Mouse (Mus musculus): ENCODE data around the gene Nav2.
A peak's percentile ranks its signal among the peaks of the same experiment; 100 is the strongest.

Nav2 gene

DNA sequence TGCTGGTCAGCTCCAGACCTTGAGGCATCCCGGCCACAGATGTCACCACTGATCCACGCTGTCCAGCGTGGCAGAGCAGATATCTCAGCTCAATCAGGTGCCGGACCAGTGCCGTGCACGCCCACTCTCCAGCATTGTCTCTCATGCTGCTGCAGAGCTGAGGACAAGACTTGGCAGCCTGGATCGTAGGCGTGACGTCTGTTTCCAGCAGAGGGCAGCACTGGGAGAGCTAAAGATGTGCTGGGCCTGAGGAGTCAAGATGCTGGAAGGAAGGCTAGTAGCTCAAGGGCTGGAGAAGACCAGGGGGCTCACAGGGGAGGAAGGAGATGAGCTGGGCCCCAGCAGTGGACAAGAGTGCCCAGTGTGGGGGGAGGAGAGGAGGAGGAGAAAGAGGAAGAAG is 341.5 kb downstream of the Nav2 start:
- peak; percentile 79 for DNase-seq (ENCODE audit: low read depth, low spot score)

- DNase-seq (ENCODE audit: low read depth, low spot score): no peak
Observed at GRCm38 (mm10) chr7:49250581-49251307, 342.2 kb downstream of the Nav2 start.

DNA sequence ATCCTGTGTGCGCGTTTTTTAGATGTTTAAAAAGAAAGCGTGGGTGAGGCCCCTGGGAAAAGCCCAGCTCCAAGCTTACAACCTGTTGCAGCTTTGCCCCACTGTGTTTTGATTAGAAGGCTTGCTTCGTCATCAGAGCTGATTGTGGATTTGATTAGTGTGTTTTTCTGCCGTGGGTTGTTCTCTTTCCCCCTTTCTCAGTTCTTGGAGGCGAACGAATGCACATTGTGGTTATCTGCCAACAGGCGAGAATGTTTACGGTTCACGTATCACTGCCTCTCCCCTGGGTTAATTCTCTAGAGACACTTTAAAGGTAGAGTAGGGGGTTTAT is 342.8 kb downstream of the Nav2 start:
- DNase-seq (ENCODE audit: low read depth, low spot score): no peak

DNA sequence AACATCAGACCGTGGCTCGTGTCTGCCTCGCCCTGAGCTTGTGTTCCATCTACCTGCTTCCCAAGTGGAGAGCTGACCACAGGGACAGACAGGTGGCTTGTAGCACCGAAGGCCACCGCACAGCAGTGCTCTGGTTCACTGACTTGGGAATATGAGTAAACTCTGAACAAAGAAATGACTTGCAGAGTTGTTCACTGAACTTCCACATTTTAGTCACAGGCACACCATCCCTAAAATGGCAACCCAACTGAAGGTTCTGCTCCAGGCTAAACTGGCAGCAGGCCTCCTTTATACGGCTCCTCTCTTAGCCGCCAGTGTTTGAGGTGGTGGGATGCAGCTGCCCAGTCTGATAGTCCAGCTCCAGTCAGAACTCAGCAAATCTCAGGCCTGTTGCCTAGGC is 343.9 kb downstream of the Nav2 start:
- no peak for DNase-seq (ENCODE audit: low read depth, low spot score)

GRCm38 (mm10) chr7:49252902-49253301 is 344.4 kb downstream of the Nav2 start:
- no peak for DNase-seq (ENCODE audit: low read depth, low spot score)

GRCm38 (mm10) chr7:49255053-49255452 is 346.5 kb downstream of the Nav2 start:
- DNase-seq (ENCODE audit: low read depth, low spot score): no peak

DNA sequence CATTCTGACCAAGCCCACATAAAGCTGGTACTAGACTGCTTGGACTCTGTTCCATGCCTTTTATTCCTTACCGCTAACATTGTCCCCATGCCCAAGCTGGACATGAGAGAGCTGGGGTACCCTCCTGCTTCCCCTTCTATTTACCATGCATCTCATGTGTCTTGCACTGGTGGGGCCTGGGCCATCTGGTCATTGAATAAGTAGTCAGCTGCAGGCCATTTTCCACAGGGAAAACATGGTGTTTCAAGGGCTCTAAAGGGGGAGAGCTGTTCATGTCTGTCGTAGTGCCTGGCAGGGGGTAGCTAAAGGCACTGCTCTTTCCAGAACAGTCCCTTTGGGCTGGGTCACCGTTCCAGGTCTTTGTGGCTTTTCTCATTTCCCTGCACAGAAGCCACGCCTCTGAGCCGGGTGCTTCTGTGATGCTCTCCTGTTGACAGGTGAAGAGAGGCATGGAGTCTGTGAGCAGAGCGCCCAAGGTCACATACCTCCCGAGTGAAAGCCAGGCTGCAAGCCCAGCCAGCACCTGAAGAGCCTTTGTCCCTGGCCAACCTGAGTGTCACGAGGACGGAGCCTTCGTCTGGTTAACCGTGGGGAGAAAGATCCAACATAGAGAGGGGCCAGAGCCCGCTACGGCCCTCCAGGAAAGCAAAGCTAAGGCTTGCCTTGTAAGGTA is 348.9 kb downstream of the Nav2 start:
- no peak for DNase-seq (ENCODE audit: low read depth, low spot score)

DNA sequence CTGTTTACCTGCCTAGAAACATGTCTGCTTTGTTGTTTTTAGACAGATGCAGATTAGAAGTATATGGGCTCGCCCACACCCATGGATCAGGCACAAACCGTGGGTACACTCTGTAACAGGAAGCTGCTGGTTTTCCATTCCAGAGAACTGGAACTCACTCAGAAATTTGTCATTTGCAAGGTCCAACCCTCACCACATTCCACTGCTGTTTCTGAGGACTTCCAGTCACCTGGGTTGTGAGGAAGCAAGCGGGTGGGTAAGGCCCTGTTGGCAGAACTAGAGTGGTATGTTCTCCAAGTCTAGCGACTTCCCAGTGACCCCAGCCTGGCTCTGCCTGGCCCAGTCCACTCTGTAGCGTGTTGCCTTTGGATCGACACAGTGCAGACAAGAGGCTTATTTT is 349.6 kb downstream of the Nav2 start:
- no peak for DNase-seq (ENCODE audit: low read depth, low spot score)

- DNase-seq (ENCODE audit: low read depth, low spot score): no peak
Observed at GRCm38 (mm10) chr7:49261941-49262511, 353.5 kb downstream of the Nav2 start.

DNA sequence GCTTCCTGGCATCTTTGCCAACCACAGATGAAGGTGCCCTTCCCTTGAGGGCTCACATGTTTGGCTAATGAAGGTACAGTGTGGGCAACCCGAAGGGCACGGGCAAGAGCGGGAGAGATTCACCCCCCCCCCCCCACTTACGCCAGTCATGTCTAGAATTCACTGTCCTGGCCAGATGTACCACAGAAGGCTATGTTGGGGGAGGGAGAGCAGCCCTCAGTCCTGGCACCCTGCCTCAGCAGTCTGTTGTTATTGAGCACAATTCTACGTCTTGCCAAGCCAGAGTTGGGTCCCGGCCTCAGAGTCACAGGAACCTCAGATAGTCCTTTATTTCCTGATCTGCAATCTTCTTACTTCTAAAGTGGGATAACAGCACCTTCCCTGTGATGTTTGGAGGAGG is 357.9 kb downstream of the Nav2 start:
- DNase-seq (ENCODE audit: low read depth, low spot score): no peak

DNA sequence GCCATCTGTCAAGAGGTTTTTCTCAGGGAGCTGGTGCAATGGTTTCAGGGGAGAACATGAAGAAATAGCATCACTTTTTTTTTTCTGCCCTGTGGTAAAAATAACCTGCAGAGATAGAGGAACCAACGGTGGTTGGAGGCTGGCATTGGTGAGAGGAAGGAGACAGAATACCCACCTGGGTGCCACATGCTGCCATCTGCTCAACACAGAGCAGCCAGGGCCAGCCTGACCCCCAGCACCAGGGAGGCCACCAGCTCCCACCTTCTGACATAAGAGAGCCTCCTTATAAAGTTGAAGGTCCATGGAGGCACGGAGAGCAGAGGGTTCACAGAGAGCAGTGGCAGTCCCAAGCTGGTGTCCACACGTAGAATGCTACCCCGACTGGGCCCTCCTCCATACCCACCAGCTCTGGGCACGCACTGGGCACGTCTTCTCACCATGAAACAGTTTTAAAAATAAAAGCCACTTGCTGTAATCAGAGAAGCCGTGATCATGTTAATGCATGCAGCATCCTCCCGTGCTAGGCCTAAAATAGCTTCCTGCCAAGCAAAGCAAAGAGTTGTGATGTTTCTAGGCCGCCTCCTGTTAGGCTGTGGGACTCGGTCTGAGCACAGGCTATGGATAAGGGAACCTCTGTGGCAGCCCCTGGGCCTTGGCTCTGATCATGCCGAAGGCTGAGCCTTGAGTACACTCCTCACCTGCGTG is 359.3 kb downstream of the Nav2 start:
- DNase-seq (ENCODE audit: low read depth, low spot score): no peak

GRCm38 (mm10) chr7:49268401-49268921 is 359.9 kb downstream of the Nav2 start:
- peak; percentile 43 for DNase-seq (ENCODE audit: low read depth, low spot score)

DNA sequence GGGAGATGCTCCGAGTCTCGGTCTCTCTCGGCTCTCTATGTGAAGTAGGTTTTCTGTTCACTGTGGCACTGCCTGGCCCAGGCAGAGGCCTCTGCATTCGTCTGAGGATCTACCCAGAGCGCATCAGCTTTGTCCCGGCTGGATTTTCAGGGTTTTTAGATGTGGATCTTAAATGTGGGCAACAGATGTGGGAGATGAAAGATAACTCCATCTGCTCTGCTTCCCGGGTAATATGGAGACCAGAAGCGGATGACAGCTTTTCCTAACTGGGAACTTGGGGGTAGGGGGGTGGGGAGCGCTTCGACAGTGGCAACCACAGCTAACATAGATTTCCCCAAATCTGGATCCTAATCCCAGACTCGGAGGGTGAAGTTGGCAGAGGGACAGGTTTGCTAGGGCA is 362.3 kb downstream of the Nav2 start:
- peak; percentile 12 for DNase-seq (ENCODE audit: low read depth, low spot score)

DNA sequence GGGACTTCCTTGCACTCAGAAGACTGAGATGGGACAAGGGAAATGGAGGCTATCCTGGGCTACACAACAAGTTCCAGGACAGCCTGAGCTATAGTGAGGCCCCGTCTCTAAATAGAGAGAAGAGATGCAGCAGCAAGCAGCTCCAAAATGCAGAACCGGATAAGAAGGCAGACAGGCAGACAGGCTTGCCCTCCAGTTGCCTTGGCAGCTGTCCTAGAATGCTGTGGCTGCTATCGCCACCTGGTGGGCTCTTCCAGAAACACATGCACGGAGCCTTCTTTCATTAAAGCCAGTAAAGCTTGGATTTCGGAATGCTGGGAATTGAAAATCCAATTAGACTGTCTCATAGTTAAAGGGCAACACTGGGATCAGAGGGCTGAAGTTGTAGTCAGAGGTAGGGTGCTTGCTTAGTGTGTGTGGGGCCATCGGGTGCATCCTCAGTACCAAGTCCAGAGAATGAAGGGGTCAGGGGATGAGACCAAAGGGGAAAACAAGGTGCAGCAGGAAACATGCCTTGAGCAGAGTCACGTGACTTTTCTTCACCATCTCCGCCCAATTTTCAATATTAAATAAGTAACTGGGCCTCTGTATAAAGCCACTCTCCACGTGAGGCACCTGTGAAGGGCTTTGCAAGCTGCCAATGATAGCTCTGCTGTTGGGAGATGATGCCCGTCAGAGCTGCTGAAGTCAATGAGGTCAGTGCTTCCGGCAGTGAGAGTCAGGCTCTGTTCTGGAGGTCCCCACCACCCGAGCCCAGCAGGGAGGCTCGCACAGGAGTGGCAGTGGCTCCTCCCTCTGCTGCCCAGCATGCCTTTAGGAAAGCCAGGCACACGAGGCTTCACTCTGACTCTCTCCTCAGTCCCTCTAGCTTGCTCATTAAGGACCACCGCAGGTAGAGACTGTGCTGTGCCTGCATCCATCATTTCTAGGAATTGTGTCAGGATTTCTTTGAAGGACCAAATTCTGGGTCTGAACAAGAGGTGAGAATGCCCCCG is 364.2 kb downstream of the Nav2 start:
- DNase-seq (ENCODE audit: low read depth, low spot score): peak; percentile 74

DNA sequence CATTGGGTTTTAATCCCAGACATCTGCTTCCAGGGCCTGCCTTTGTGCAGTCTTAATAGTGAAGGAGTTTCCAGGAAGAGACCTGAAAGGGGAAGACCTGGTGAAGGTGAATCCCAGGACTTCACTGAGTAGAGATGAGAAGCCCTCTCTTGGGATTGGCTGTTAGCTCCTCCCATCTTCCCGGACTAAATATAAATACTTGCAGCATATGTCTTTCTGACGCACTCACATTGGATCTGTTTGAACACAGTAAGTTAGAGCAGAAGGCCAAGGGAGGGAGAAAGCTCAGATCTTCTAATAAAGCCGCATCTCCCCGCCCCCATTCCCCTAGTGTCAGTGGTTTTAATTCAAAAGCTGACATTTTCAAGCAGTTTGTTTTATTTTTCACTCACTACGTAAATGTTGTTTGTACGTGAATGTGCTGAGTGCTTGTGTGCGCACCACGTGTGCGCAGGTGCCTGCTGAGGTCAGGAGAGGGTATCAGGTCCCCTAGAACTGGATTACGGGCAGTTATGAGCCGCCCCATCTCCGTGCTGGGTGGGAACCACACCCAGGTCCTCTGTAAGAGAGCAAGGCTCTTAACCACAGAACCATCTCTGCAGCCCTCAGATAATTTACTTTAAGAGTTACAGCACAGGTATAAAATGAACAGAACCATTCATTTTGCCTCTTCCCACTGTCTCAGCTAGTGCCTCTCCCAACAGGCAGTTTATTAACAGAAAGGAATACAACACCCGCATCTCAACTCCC is 365.6 kb downstream of the Nav2 start:
- no peak for DNase-seq (ENCODE audit: low read depth, low spot score)

DNA sequence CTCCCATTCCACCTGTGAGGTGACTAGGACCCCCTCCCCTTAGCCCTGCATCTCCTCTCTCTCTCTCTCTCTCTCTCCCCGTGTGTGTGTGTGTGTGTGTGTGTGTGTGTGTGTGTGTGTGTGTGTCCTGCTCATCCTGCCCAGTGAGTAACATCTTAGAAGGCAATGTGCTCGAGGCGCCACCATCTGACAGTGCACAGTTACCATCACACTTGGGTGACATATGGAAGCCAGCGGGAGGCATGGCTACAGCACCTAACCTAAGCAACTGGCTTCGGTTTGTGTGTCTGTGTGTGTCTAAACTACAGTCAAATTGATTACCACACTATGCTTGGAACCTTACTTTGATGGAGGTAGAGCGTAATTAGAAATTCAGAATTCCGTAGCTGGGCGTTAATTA is 366.2 kb downstream of the Nav2 start:
- DNase-seq (ENCODE audit: low read depth, low spot score): no peak

DNA sequence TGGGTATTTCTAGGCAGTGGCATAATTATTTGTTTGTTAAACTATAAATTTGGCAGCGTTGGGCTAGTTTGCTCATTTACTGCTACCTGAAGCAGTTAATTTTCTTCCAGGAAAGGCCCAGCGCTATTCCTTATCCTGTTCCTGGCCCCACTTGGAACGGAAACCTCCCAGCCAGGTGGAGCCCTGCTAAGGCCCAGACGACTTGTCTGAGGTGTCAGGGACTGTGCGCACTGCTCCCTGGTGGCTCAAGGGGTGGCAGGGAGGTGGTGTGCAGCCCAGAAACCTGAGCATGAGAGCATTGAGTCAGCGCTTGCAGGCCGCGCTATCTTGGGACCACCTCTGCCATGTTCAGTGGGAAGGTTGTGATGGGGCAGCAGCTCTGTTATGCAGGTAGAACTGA is 367.6 kb downstream of the Nav2 start:
- DNase-seq (ENCODE audit: low read depth, low spot score): no peak

- DNase-seq (ENCODE audit: low read depth, low spot score): no peak
Observed at GRCm38 (mm10) chr7:49277685-49278084, 369.2 kb downstream of the Nav2 start.

GRCm38 (mm10) chr7:49278531-49278930 is 370.0 kb downstream of the Nav2 start:
- no peak for DNase-seq (ENCODE audit: low read depth, low spot score)

DNA sequence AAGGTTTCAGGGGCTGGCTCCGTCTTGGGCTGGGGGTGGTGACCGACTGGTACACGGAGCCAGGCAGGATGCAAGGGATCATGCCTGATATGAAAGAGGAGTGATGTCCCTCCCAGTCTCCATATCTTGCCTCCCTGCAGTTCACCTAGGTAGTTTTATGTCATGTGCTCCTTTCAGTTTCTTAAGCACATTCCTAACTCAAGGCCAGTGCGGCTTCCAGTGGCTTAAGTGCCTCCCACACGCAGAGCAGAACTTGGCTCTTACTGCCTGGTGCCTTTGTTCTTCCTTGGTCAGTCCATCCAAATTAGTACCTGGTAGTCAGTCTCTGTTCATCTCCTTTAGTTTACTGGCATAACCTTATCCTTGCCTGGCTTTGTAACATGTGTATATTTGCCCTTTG is 371.9 kb downstream of the Nav2 start:
- no peak for DNase-seq (ENCODE audit: low read depth, low spot score)

Measured in forelimb bud, embryonic 11.5 days (tissue).